Mouse (Mus musculus): ENCODE data around the gene Rhou. TPM values are rescaled to one million over a fixed set of nuclear protein-coding genes. Genes with fewer than 3 reads are reported as not detected.
"Not testable (repeated sequence)": the region's sequence is repeated elsewhere in the genome, so short reads cannot be mapped to it uniquely, and the experiment has no call there.

The Rhou gene
- 6.4 and 7.6 TPM in 2 replicates for polyA plus RNA-seq (2015; fragmentation: Nextera tagmentation; extraction: Ambion mirVana)

GRCm38 (mm10) chr8:123653308-123653993 lies at the start of gene Rhou:
Gene Rhou (plus strand): TSS chr8:123653929.
- no peaks in the 10 kb centered on the region for H3K27me3 ChIP-seq (replicated peaks)
- H3K4me1 ChIP-seq (replicated peaks), result peaks cover 25% of the 10 kb centered on the region
- peak within 1 kb of the TSS; percentile 84 for H3K4me3 ChIP-seq (replicated peaks)
- peaks cover 13% of the 10 kb centered on the region; the same call in 1 of the 2 replicates for H3K36me3 ChIP-seq
- H3K27ac ChIP-seq, result peak within 1 kb of the TSS; percentile 86
- peak within 1 kb of the TSS; percentile 67 for H3K4me2 ChIP-seq (replicated peaks)
- H3K9me3 ChIP-seq, result no peaks in the 10 kb centered on the region
- H3K9ac ChIP-seq, result peak within 1 kb of the TSS; percentile 83
- under 1% methylated on average over 55 of the region's 58 CpGs for WGBS
- ATAC-seq, result peak; percentile 88

- H3K4me1 ChIP-seq (replicated peaks); H3K4me3 ChIP-seq (replicated peaks); H3K36me3 ChIP-seq; H3K27ac ChIP-seq; H3K9me3 ChIP-seq; H3K9ac ChIP-seq; H3K27me3 ChIP-seq (replicated peaks); H3K4me2 ChIP-seq (replicated peaks); ATAC-seq: not testable (repeated sequence)
- 76% methylated on average over 2 of the region's 5 CpGs for WGBS
Measured at GRCm38 (mm10) chr8:123612652-123613051, 41.1 kb upstream of the Rhou start.

GRCm38 (mm10) chr8:123623523-123623922 lies 30.2 kb upstream of the Rhou start:
- no CpG with 5 or more reads among the region's 39 CpGs for WGBS

GRCm38 (mm10) chr8:123624274-123624673 lies 29.5 kb upstream of the Rhou start:
- H3K4me2 ChIP-seq (replicated peaks), result 0 out of 2 replicates have a peak overlapping the region, but pooled peaks have one; percentile 3
- no peaks in the 10 kb centered on the region for H3K9me3 ChIP-seq
- H3K9ac ChIP-seq, result no peak overlapping the region
- H3K27ac ChIP-seq, result no peak overlapping the region
- H3K36me3 ChIP-seq, result no peaks in the 10 kb centered on the region
- H3K4me3 ChIP-seq (replicated peaks), result no peak overlapping the region
- 61% methylated on average over 5 of the region's 5 CpGs for WGBS
- ATAC-seq, result peak; percentile 43; the same call in 1 of the 2 replicates
- H3K4me1 ChIP-seq (replicated peaks), result peaks cover 7% of the 10 kb centered on the region
- peaks cover 10% of the 10 kb centered on the region for H3K27me3 ChIP-seq (replicated peaks)

More at GRCm38 (mm10) chr8:123623523-123623922, 30.2 kb upstream of the Rhou start:
- H3K36me3 ChIP-seq; H3K4me3 ChIP-seq (replicated peaks); H3K27ac ChIP-seq; H3K4me1 ChIP-seq (replicated peaks); H3K9ac ChIP-seq; H3K9me3 ChIP-seq; H3K4me2 ChIP-seq (replicated peaks): not testable (repeated sequence)
- ATAC-seq, result peak; percentile 74
- peaks cover 12% of the 10 kb centered on the region for H3K27me3 ChIP-seq (replicated peaks)

GRCm38 (mm10) chr8:123624702-123625101 lies 29.0 kb upstream of the Rhou start:
- 65% methylated on average over 1 of the region's 1 CpGs for WGBS
- H3K4me2 ChIP-seq (replicated peaks), result 0 out of 2 replicates have a peak overlapping the region, but pooled peaks have one; percentile 3
- no peak for ATAC-seq

GRCm38 (mm10) chr8:123625717-123626116 lies 28.0 kb upstream of the Rhou start:
- Histone ChIP-seq H3K36me3 (no peaks in the 10 kb centered on the region), H3K9me3 (no peaks in the 10 kb centered on the region), H3K27me3 (replicated peaks) (peaks cover 10% of the 10 kb centered on the region), H3K4me1 (replicated peaks) (peaks cover 10% of the 10 kb centered on the region), H3K4me3 (replicated peaks) (no peak overlapping the region), H3K9ac (no peak overlapping the region), H3K4me2 (replicated peaks) (no peak overlapping the region), H3K27ac (no peak overlapping the region)
- no peak for ATAC-seq
- WGBS, result 30% methylated on average over 2 of the region's 2 CpGs

More at GRCm38 (mm10) chr8:123624702-123625101, 29.0 kb upstream of the Rhou start:
- H3K4me1 ChIP-seq (replicated peaks), result peaks cover 10% of the 10 kb centered on the region
- no peak overlapping the region for H3K27ac ChIP-seq
- no peaks in the 10 kb centered on the region for H3K9me3 ChIP-seq
- H3K9ac ChIP-seq, result no peak overlapping the region
- no peaks in the 10 kb centered on the region for H3K36me3 ChIP-seq
- peaks cover 10% of the 10 kb centered on the region for H3K27me3 ChIP-seq (replicated peaks)
- no peak overlapping the region for H3K4me3 ChIP-seq (replicated peaks)

- peaks cover 10% of the 10 kb centered on the region for H3K27me3 ChIP-seq (replicated peaks)
- H3K36me3 ChIP-seq, result no peaks in the 10 kb centered on the region
- no peak overlapping the region for H3K4me2 ChIP-seq (replicated peaks)
- H3K9ac ChIP-seq, result no peak overlapping the region
- H3K4me3 ChIP-seq (replicated peaks), result no peak overlapping the region
- no peak for ATAC-seq
- H3K27ac ChIP-seq, result no peak overlapping the region
- H3K4me1 ChIP-seq (replicated peaks), result peaks cover 14% of the 10 kb centered on the region
- H3K9me3 ChIP-seq, result no peaks in the 10 kb centered on the region
- WGBS, result 54% methylated on average over 6 of the region's 6 CpGs
Measured at GRCm38 (mm10) chr8:123627410-123628147, 26.1 kb upstream of the Rhou start.

- Histone ChIP-seq H3K27ac (no peak overlapping the region), H3K4me3 (replicated peaks) (peak overlapping the region; percentile 29), H3K36me3 (no peaks in the 10 kb centered on the region), H3K4me1 (replicated peaks) (peaks cover 14% of the 10 kb centered on the region), H3K4me2 (replicated peaks) (peak overlapping the region; percentile 64), H3K9ac (0 out of 2 replicates have a peak overlapping the region, but pooled peaks have one; percentile 1), H3K27me3 (replicated peaks) (peaks cover 10% of the 10 kb centered on the region), H3K9me3 (no peaks in the 10 kb centered on the region)
- peak; percentile 26; the same call in 1 of the 2 replicates for ATAC-seq
- 1% methylated on average over 8 of the region's 8 CpGs for WGBS
Measured at GRCm38 (mm10) chr8:123628253-123628967, 25.3 kb upstream of the Rhou start.

- H3K9ac ChIP-seq, result 0 out of 2 replicates have a peak overlapping the region, but pooled peaks have one; percentile 1
- H3K36me3 ChIP-seq, result no peaks in the 10 kb centered on the region
- peak; percentile 38 for ATAC-seq
- 6% methylated on average over 19 of the region's 19 CpGs for whole genome bisulfite sequencing
- H3K4me3 ChIP-seq (replicated peaks), result peak overlapping the region; percentile 29
- H3K27me3 ChIP-seq (replicated peaks), result peaks cover 10% of the 10 kb centered on the region
- H3K4me1 ChIP-seq (replicated peaks), result peaks cover 14% of the 10 kb centered on the region
- H3K9me3 ChIP-seq, result no peaks in the 10 kb centered on the region
- peak overlapping the region; percentile 64 for H3K4me2 ChIP-seq (replicated peaks)
- H3K27ac ChIP-seq, result no peak overlapping the region
Measured at GRCm38 (mm10) chr8:123628968-123629755, 24.6 kb upstream of the Rhou start.

- Histone ChIP-seq H3K27me3 (replicated peaks) (0 out of 2 replicates have a peak, but pooled peaks cover under 1% of the 10 kb centered on the region), H3K36me3 (no peaks in the 10 kb centered on the region), H3K4me3 (replicated peaks) (no peak overlapping the region), H3K9ac (no peak overlapping the region), H3K27ac (no peak overlapping the region), H3K4me2 (replicated peaks) (peak overlapping the region; percentile 54), H3K9me3 (no peaks in the 10 kb centered on the region), H3K4me1 (replicated peaks) (peaks cover 14% of the 10 kb centered on the region)
- WGBS, result 28% methylated on average over 10 of the region's 10 CpGs
- ATAC-seq, result no peak
Measured at GRCm38 (mm10) chr8:123630058-123630457, 23.7 kb upstream of the Rhou start.

GRCm38 (mm10) chr8:123630841-123631251 lies 22.9 kb upstream of the Rhou start:
- H3K27me3 ChIP-seq (replicated peaks), result no peaks in the 10 kb centered on the region
- H3K9ac ChIP-seq, result no peak overlapping the region
- WGBS, result 15% methylated on average over 12 of the region's 12 CpGs
- ATAC-seq, result peak; percentile 20
- H3K27ac ChIP-seq, result no peak overlapping the region
- peak overlapping the region; percentile 54 for H3K4me2 ChIP-seq (replicated peaks)
- peaks cover 14% of the 10 kb centered on the region for H3K4me1 ChIP-seq (replicated peaks)
- H3K4me3 ChIP-seq (replicated peaks), result no peak overlapping the region
- H3K9me3 ChIP-seq, result no peaks in the 10 kb centered on the region
- H3K36me3 ChIP-seq, result no peaks in the 10 kb centered on the region

Measured in intestine, embryonic 15.5 days (tissue).